Mouse (Mus musculus): ENCODE data around the gene Nsmce1.

Gene Nsmce1

DNA sequence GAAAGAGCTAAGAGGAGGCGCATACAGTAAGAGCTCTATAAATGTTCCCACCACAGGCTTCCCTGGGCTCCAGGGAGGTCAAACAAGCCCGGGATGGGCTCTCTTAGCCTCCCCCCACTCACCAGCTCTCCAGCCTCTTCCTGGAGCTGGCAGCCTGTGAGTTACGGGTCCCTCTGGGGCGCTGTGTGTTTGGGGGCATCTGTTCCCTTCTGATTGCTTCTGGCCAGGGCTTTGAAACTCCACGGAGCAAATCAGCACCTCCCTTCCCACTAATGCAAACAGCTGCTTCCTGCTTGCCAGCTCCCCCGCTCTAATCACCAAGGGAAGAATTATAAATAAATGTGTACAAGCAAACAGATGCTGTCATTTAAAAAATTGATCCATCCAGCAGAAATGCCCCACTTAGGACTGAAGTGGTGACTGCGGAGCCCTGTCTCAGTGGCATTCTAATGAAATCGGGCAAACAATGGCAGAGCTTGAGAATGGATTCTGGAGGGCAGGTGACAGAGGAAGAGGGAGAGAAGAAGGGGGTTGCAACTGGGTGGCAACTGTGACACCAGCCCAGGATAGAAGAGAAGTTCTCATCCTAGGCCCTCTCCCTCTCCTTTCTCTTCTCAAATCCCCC, 56.6 kb downstream of the Nsmce1 start:
- DNase-seq (ENCODE audit: low spot score), result no peak

DNA sequence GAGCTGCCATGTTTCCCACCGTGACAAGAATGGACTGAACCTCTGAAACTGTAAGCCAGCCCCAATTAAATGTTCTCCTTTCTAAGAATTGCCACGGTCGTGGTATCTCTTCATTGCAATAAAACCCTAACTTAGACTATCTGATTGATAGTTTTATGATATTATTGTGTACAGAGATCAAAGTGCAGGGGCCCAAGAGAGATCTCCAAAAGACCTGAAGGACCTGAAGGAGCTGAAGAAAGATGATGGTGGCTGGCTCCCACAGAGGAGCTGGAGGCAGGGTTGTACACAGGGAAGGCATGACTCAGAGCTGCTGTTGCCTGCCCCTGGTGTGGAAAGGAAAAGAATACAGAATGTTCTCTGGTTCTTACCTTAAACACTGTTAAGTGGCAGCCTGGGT, 57.5 kb downstream of the Nsmce1 start:
- no peak for DNase-seq (ENCODE audit: low spot score)

DNA sequence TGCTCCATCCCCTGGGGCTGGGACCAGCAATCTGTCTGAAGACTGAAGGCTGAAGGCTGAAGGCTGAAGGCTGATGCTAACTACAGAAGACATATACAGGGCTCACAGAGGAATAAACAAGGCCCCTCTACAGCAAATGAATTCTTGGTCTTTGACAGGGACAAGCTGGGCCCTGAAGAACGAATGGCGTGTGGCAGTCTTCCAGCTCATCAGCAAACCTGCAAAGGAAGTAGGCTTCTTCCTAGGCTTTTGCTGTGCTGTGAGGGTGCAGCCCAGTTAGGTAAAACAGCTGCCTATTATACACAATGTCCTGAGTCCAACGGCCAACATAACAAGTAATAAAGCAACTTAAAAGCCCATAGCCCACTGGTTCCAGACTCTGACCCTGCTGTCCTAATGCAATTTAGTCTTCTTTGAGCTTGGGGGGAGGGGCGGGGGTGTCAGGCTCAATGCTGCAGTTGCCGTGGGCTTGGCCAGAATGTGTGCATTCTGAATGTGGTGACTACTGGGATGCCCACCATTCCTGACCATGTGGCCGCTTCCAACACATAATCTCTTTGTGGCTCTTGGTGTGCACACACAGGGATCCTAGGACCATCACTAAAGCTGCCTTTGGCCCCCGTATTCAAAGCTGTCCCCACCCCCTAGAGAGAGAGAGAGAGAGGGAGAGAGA, 61.1 kb downstream of the Nsmce1 start:
- DNase-seq (ENCODE audit: low spot score), result no peak

- peak; percentile 29 for DNase-seq (ENCODE audit: low spot score)
Measured at GRCm38 (mm10) chr7:125428816-125429500, 62.4 kb downstream of the Nsmce1 start.

- no peak for DNase-seq (ENCODE audit: low spot score)
Measured at GRCm38 (mm10) chr7:125428381-125428780, 63.0 kb downstream of the Nsmce1 start.

- DNase-seq (ENCODE audit: low spot score), result no peak
Measured at GRCm38 (mm10) chr7:125427492-125428090, 63.8 kb downstream of the Nsmce1 start.

GRCm38 (mm10) chr7:125423056-125423455, 68.3 kb downstream of the Nsmce1 start:
- DNase-seq (ENCODE audit: low spot score), result no peak

GRCm38 (mm10) chr7:125421911-125422310, 69.5 kb downstream of the Nsmce1 start:
- no peak for DNase-seq (ENCODE audit: low spot score)

DNA sequence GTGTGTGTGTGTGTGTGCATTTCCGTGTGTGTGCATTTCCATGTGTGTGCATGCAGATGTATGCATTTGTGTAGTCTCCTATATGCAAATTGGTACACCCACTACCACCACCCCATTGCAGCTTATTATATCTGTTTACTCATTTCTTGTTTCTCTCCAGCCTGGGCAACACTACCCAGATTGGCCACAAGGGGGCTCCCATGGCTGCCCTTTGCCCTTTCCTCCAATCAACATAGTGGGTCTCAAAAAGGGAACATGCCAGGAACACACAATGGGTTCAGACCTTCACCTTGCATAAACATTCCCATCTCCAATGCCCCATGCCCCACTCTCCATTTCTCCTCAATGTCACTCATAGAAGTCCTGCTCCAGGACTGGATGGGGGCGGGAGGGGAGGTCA, 71.2 kb downstream of the Nsmce1 start:
- DNase-seq (ENCODE audit: low spot score), result peak; percentile 65

DNA sequence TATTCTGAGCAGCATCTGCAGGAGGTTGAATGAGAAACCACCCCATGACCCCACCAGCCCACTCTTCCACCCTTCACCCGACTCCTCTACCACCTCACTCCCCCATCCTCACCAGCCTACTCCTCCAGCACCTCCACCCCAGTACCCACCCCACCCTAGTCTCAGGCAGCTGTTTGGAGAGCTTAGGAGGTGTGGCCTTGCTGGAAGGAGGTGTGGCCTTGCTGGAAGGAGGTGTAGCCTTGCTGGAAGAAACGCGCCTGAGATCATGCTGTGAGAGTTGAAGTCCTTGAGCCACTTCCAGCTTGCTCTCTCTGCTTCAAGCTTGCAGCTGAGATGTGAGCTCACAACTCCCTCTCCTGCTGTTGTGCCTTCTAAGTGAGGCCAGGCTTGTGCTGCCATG, 73.0 kb downstream of the Nsmce1 start:
- no peak for DNase-seq (ENCODE audit: low spot score)
